Mouse (Mus musculus) embryo, embryonic 11 days (tissue): ENCODE measurements around the gene Sesn1.
A peak's percentile ranks its signal among the peaks of the same experiment; 100 is the strongest.

Experiments used
- DNase-seq: peaks from one replicate; pipeline ENCODE4 v3.0.0-alpha.2; 2015

Gene Sesn1

GRCm38 (mm10) chr10:41871564-41871963 is 61.8 kb downstream of the Sesn1 start:
- no peak for DNase-seq

- no peak for DNase-seq
These were observed 65.9 kb downstream of the Sesn1 start for GRCm38 (mm10) chr10:41875624-41876023.

GRCm38 (mm10) chr10:41878344-41878743 is 68.6 kb downstream of the Sesn1 start:
- DNase-seq, result no peak

- no peak for DNase-seq
These were observed 69.9 kb downstream of the Sesn1 start for GRCm38 (mm10) chr10:41879675-41880074.

GRCm38 (mm10) chr10:41880206-41880605 is 70.5 kb downstream of the Sesn1 start:
- no peak for DNase-seq

GRCm38 (mm10) chr10:41880777-41881176 is 71.0 kb downstream of the Sesn1 start:
- DNase-seq, result no peak

- peak; percentile 33 for DNase-seq
These were observed 71.7 kb downstream of the Sesn1 start for GRCm38 (mm10) chr10:41881438-41881837.

GRCm38 (mm10) chr10:41883741-41884575 is 74.2 kb downstream of the Sesn1 start:
- no peak for DNase-seq

- DNase-seq, result peak; percentile 99
These were observed 77.5 kb downstream of the Sesn1 start for GRCm38 (mm10) chr10:41887080-41887821.

GRCm38 (mm10) chr10:41888365-41888941 is 78.7 kb downstream of the Sesn1 start:
- DNase-seq, result peak; percentile 48

- DNase-seq, result no peak
These were observed 79.8 kb downstream of the Sesn1 start for GRCm38 (mm10) chr10:41889566-41889965.

GRCm38 (mm10) chr10:41890537-41890936 is 80.8 kb downstream of the Sesn1 start:
- no peak for DNase-seq

GRCm38 (mm10) chr10:41891312-41891711 is 81.6 kb downstream of the Sesn1 start:
- no peak for DNase-seq

- DNase-seq, result no peak
These were observed 84.0 kb downstream of the Sesn1 start for GRCm38 (mm10) chr10:41893433-41894411.

- DNase-seq, result no peak
These were observed 86.7 kb downstream of the Sesn1 start for GRCm38 (mm10) chr10:41896425-41896824.

GRCm38 (mm10) chr10:41896865-41897264 is 87.1 kb downstream of the Sesn1 start:
- no peak for DNase-seq

GRCm38 (mm10) chr10:41901456-41901855 is 91.7 kb downstream of the Sesn1 start:
- no peak for DNase-seq

GRCm38 (mm10) chr10:41901864-41902263 is 92.1 kb downstream of the Sesn1 start:
- no peak for DNase-seq

- no peak for DNase-seq
These were observed 97.7 kb downstream of the Sesn1 start for GRCm38 (mm10) chr10:41907473-41907872.

- DNase-seq, result no peak
These were observed 98.2 kb downstream of the Sesn1 start for GRCm38 (mm10) chr10:41907950-41908349.

- no peak for DNase-seq
These were observed 99.2 kb downstream of the Sesn1 start for GRCm38 (mm10) chr10:41908899-41909298.

- DNase-seq, result no peak
These were observed 102.7 kb downstream of the Sesn1 start for GRCm38 (mm10) chr10:41912290-41912994.
